Mouse (Mus musculus): Measurements from ENCODE around the gene Phb. TPM values are rescaled to one million over a fixed set of nuclear protein-coding genes. Genes with fewer than 3 reads are reported as not detected.

The Phb gene
- polyA plus RNA-seq, 1 experiment from 2014 or later: 238 TPM

GRCm38 (mm10) chr11:95723287-95723686 is 56.5 kb downstream of the Phb start, which contains the start of gene B130006D01Rik:
B130006D01Rik (plus strand) TSS chr11:95723587.
- no peak within 1 kb of the TSS for H3K4me2 ChIP-seq (ENCODE audit: low read depth, low read length)
- 96% methylated on average over 5 of the region's 5 CpGs for WGBS
- H3K4me3 ChIP-seq (ENCODE audit: low read depth, low read length): no peak within 1 kb of the TSS
- H3K4me1 ChIP-seq (ENCODE audit: control insufficient read depth, insufficient read depth, low read length): no peaks in the 10 kb centered on the region
- 0 out of 2 replicates have a peak, but pooled peaks cover 5% of the 10 kb centered on the region for H3K36me3 ChIP-seq (ENCODE audit: control insufficient read depth, insufficient read depth, low read length)
- no peak within 1 kb of the TSS for H3K27ac ChIP-seq (replicated peaks; ENCODE audit: low read depth, low read length)
- H3K9ac ChIP-seq (ENCODE audit: low read depth, low read length): no peak within 1 kb of the TSS
- no peaks in the 10 kb centered on the region for H3K9me3 ChIP-seq (ENCODE audit: control insufficient read depth, low read length)
- ATAC-seq (ENCODE audit: low read depth) (no peak), DNase-seq (ENCODE audit: low spot score) (no peak)
- no peaks in the 10 kb centered on the region for H3K27me3 ChIP-seq (replicated peaks; ENCODE audit: control insufficient read depth, insufficient read depth, low read length)

- Histone ChIP-seq H3K36me3 (ENCODE audit: control insufficient read depth, insufficient read depth, low read length) (0 out of 2 replicates have a peak, but pooled peaks cover 5% of the 10 kb centered on the region), H3K9me3 (ENCODE audit: control insufficient read depth, low read length) (no peaks in the 10 kb centered on the region), H3K4me1 (ENCODE audit: control insufficient read depth, insufficient read depth, low read length) (no peaks in the 10 kb centered on the region), H3K27me3 (replicated peaks; ENCODE audit: control insufficient read depth, insufficient read depth, low read length) (no peaks in the 10 kb centered on the region), H3K27ac (replicated peaks; ENCODE audit: low read depth, low read length) (no peak overlapping the region), H3K4me2 (ENCODE audit: low read depth, low read length) (no peak overlapping the region), H3K4me3 (ENCODE audit: low read depth, low read length) (no peak overlapping the region), H3K9ac (ENCODE audit: low read depth, low read length) (no peak overlapping the region)
- WGBS: 94% methylated on average over 4 of the region's 4 CpGs
- DNase-seq (ENCODE audit: low spot score) (no peak), ATAC-seq (ENCODE audit: low read depth) (no peak)
Measured at GRCm38 (mm10) chr11:95724466-95724865, 57.7 kb downstream of the Phb start.

- Histone ChIP-seq H3K27me3 (replicated peaks; ENCODE audit: control insufficient read depth, insufficient read depth, low read length) (no peaks in the 10 kb centered on the region), H3K9me3 (ENCODE audit: control insufficient read depth, low read length) (no peaks in the 10 kb centered on the region), H3K27ac (replicated peaks; ENCODE audit: low read depth, low read length) (no peak overlapping the region), H3K9ac (ENCODE audit: low read depth, low read length) (no peak overlapping the region), H3K4me1 (ENCODE audit: control insufficient read depth, insufficient read depth, low read length) (no peaks in the 10 kb centered on the region), H3K4me2 (ENCODE audit: low read depth, low read length) (no peak overlapping the region), H3K4me3 (ENCODE audit: low read depth, low read length) (no peak overlapping the region), H3K36me3 (ENCODE audit: control insufficient read depth, insufficient read depth, low read length) (0 out of 2 replicates have a peak, but pooled peaks cover 5% of the 10 kb centered on the region)
- DNase-seq (ENCODE audit: low spot score): no peak
- WGBS: 70% methylated on average over 4 of the region's 4 CpGs
- no peak for ATAC-seq (ENCODE audit: low read depth)
Measured at GRCm38 (mm10) chr11:95726156-95726555, 59.4 kb downstream of the Phb start.

GRCm38 (mm10) chr11:95727947-95728346 is 61.2 kb downstream of the Phb start:
- Histone ChIP-seq H3K27ac (replicated peaks; ENCODE audit: low read depth, low read length) (no peak overlapping the region), H3K4me2 (ENCODE audit: low read depth, low read length) (no peak overlapping the region), H3K4me1 (ENCODE audit: control insufficient read depth, insufficient read depth, low read length) (no peaks in the 10 kb centered on the region), H3K27me3 (replicated peaks; ENCODE audit: control insufficient read depth, insufficient read depth, low read length) (no peaks in the 10 kb centered on the region), H3K9me3 (ENCODE audit: control insufficient read depth, low read length) (no peaks in the 10 kb centered on the region), H3K36me3 (ENCODE audit: control insufficient read depth, insufficient read depth, low read length) (no peaks in the 10 kb centered on the region), H3K4me3 (ENCODE audit: low read depth, low read length) (no peak overlapping the region), H3K9ac (ENCODE audit: low read depth, low read length) (no peak overlapping the region)
- 89% methylated on average over 5 of the region's 5 CpGs for WGBS
- DNase-seq (ENCODE audit: low spot score) (no peak), ATAC-seq (ENCODE audit: low read depth) (no peak)

- WGBS: 85% methylated on average over 12 of the region's 12 CpGs
- no peaks in the 10 kb centered on the region for H3K9me3 ChIP-seq (ENCODE audit: control insufficient read depth, low read length)
Measured at GRCm38 (mm10) chr11:95728916-95729907, 62.5 kb downstream of the Phb start.

More at GRCm38 (mm10) chr11:95728916-95729907, 62.5 kb downstream of the Phb start:
- H3K4me2 ChIP-seq (ENCODE audit: low read depth, low read length): no peak overlapping the region
- no peaks in the 10 kb centered on the region for H3K4me1 ChIP-seq (ENCODE audit: control insufficient read depth, insufficient read depth, low read length)
- no peak for ATAC-seq (ENCODE audit: low read depth)
- no peak overlapping the region for H3K9ac ChIP-seq (ENCODE audit: low read depth, low read length)
- H3K27me3 ChIP-seq (replicated peaks; ENCODE audit: control insufficient read depth, insufficient read depth, low read length): no peaks in the 10 kb centered on the region
- no peak overlapping the region for H3K4me3 ChIP-seq (ENCODE audit: low read depth, low read length)
- H3K27ac ChIP-seq (replicated peaks; ENCODE audit: low read depth, low read length): no peak overlapping the region
- H3K36me3 ChIP-seq (ENCODE audit: control insufficient read depth, insufficient read depth, low read length): no peaks in the 10 kb centered on the region
- no peak for DNase-seq (ENCODE audit: low spot score)

Other genes starting within 250 kb of the Phb start
- gene Nxph3, start 152.4 kb upstream of the Phb start, polyA plus RNA-seq (2014; fragmentation: Nextera tagmentation; extraction: Ambion mirVana): 0.72 and 1.1 TPM in 2 replicates
- gene Ngfr, start 79.2 kb upstream of the Phb start, polyA plus RNA-seq (2014; fragmentation: Nextera tagmentation; extraction: Ambion mirVana): 47.5 and 58.7 TPM in 2 replicates
- gene Zfp652, start 45.7 kb downstream of the Phb start, polyA plus RNA-seq (2014; fragmentation: Nextera tagmentation; extraction: Ambion mirVana): 11.5 and 11.6 TPM in 2 replicates
- gene B130006D01Rik, start 56.6 kb downstream of the Phb start, polyA plus RNA-seq (2014; fragmentation: Nextera tagmentation; extraction: Ambion mirVana): 1.1 TPM in 2 replicates
- gene Phospho1, start 157.5 kb downstream of the Phb start, polyA plus RNA-seq (2014; fragmentation: Nextera tagmentation; extraction: Ambion mirVana): 7.5 and 14.9 TPM in 2 replicates
- gene Gngt2, start 170.3 kb downstream of the Phb start, polyA plus RNA-seq (2014; fragmentation: Nextera tagmentation; extraction: Ambion mirVana): 15.0 and 16.2 TPM in 2 replicates
- gene Abi3, start 175.5 kb downstream of the Phb start, polyA plus RNA-seq (2014; fragmentation: Nextera tagmentation; extraction: Ambion mirVana): 3.9 and 5.1 TPM in 2 replicates
- not detected in 2 replicates for gene B4galnt2, start 247.9 kb downstream of the Phb start, polyA plus RNA-seq (2014; fragmentation: Nextera tagmentation; extraction: Ambion mirVana)